Mouse (Mus musculus) gastrocnemius, postnatal 14 days (tissue): Measurements from ENCODE around the gene Tex48. TPM values are rescaled to one million over a fixed set of nuclear protein-coding genes. Genes with fewer than 3 reads are reported as not detected.

Experiments used
- DNase-seq: peaks from one replicate; pipeline ENCODE4 v3.0.0; 2021; ENCODE audit warnings: mixed read lengths
- intact Hi-C: fragments of 180-260 bp; cut with DNase I; formaldehyde crosslinking; loops from one replicate; pipeline ENCODE4 v1.15.1; 2025; ENCODE audit warnings: low total_unique reads
- long read RNA-seq, 2 experiments: library from polyadenylated mRNA; stranded (forward); transcript quantifications; one replicate each; pipeline ENCODE4 v2.0.0; 2021
- total RNA-seq, 2 experiments: library from RNA; stranded (reverse); gene quantifications; 2 replicates each; pipeline ENCODE4 v1.2.3; 2021

Gene Tex48
- total RNA-seq = not detected
- long read RNA-seq, experiment 1 = 0 reads
- long read RNA-seq, experiment 2 = 0 reads

GRCm38 (mm10) chr4:63622378-63622835 lies at the start of gene Tex48:
Gene Tex48 (minus strand): TSS chr4:63622428.
- no peak for DNase-seq
- intact Hi-C loops = no loop called here

- DNase-seq = peak; percentile 5
- intact Hi-C loops = no loop called here
Observed at GRCm38 (mm10) chr4:63668255-63668654, 46.0 kb upstream of the Tex48 start.

- no peak for DNase-seq
- intact Hi-C loops = no loop called here
Observed at GRCm38 (mm10) chr4:63665738-63666137, 43.5 kb upstream of the Tex48 start.

- no peak for DNase-seq
- intact Hi-C loops = no loop called here
Observed at GRCm38 (mm10) chr4:63663279-63663678, 41.1 kb upstream of the Tex48 start, which contains the start of gene Gm11214. Gene Gm11214 (minus strand): TSS chr4:63663379.

GRCm38 (mm10) chr4:63661857-63662256 lies 39.6 kb upstream of the Tex48 start:
- intact Hi-C loops = no loop called here
- no peak for DNase-seq

GRCm38 (mm10) chr4:63661426-63661825 lies 39.2 kb upstream of the Tex48 start:
- intact Hi-C loops = no loop called here
- DNase-seq = no peak

- no peak for DNase-seq
- intact Hi-C loops = no loop called here
Observed at GRCm38 (mm10) chr4:63659775-63660174, 37.5 kb upstream of the Tex48 start.

- intact Hi-C loops = no loop called here
- DNase-seq = no peak
Observed at GRCm38 (mm10) chr4:63659086-63659485, 36.9 kb upstream of the Tex48 start.

GRCm38 (mm10) chr4:63654381-63654780 lies 32.2 kb upstream of the Tex48 start:
- intact Hi-C loops = no loop called here
- no peak for DNase-seq

- DNase-seq = no peak
- intact Hi-C loops = no loop called here
Observed at GRCm38 (mm10) chr4:63643956-63644726, 21.9 kb upstream of the Tex48 start.

GRCm38 (mm10) chr4:63639842-63640241 lies 17.6 kb upstream of the Tex48 start:
- DNase-seq = no peak
- intact Hi-C loops = no loop called here

- intact Hi-C loops = no loop called here
- no peak for DNase-seq
Observed at GRCm38 (mm10) chr4:63638603-63639002, 16.4 kb upstream of the Tex48 start.

- intact Hi-C loops = no loop called here
- DNase-seq = no peak
Observed at GRCm38 (mm10) chr4:63633181-63633580, 11.0 kb upstream of the Tex48 start.

- no peak for DNase-seq
- intact Hi-C loops = no loop called here
Observed at GRCm38 (mm10) chr4:63627111-63627510, 4.9 kb upstream of the Tex48 start.

GRCm38 (mm10) chr4:63625563-63626080 lies 3.4 kb upstream of the Tex48 start:
- intact Hi-C loops = no loop called here

GRCm38 (mm10) chr4:63621861-63622260 lies 367 bp downstream of the Tex48 start:
- intact Hi-C loops = no loop called here
- no peak for DNase-seq

More at GRCm38 (mm10) chr4:63625563-63626080, 3.4 kb upstream of the Tex48 start:
- no peak for DNase-seq

- no peak for DNase-seq
- intact Hi-C loops = no loop called here
Observed at GRCm38 (mm10) chr4:63608391-63608790, 13.8 kb downstream of the Tex48 start.

GRCm38 (mm10) chr4:63605968-63606367 lies 16.3 kb downstream of the Tex48 start:
- intact Hi-C loops = no loop called here

GRCm38 (mm10) chr4:63605545-63605944 lies 16.7 kb downstream of the Tex48 start:
- no peak for DNase-seq
- intact Hi-C loops = no loop called here

More at GRCm38 (mm10) chr4:63605968-63606367, 16.3 kb downstream of the Tex48 start:
- no peak for DNase-seq

- intact Hi-C loops = no loop called here
- DNase-seq = no peak
Observed at GRCm38 (mm10) chr4:63604945-63605344, 17.3 kb downstream of the Tex48 start, which contains the start of gene Gm11213. Gene Gm11213 (minus strand): TSS chr4:63605261.

GRCm38 (mm10) chr4:63601263-63601662 lies 21.0 kb downstream of the Tex48 start:
- intact Hi-C loops = no loop called here
- no peak for DNase-seq
